Mouse (Mus musculus) kidney, postnatal 0 days (tissue): ENCODE results near the gene Actn4. TPM values are rescaled to one million over a fixed set of nuclear protein-coding genes. Genes with fewer than 3 reads are reported as not detected.

Experiments
- ATAC-seq: fragments of 200-750 bp; cut with Nextera tagmentation; replicated peaks from 2 replicates; pipeline ENCODE4 v1.8.0; 2017; ENCODE audit warnings: low read depth, moderate number of reproducible peaks, moderate TSS enrichment, moderate library complexity; ENCODE audit not compliant: low FRiP score
- DNase-seq: peaks from one replicate; pipeline ENCODE4 v3.0.0-alpha.2; 2016; ENCODE audit warnings: low spot score
- H3K27ac ChIP-seq: fragments of 300-500 bp; sonication (generic); 2 replicates; pipeline ENCODE4 v1.5.1; 2014; ENCODE audit warnings: mild to moderate bottlenecking
- H3K27me3 ChIP-seq: fragments of 300-500 bp; sonication (generic); 2 replicates; pipeline ENCODE4 v1.6.1; 2014; ENCODE audit warnings: low read length, mixed read lengths; ENCODE audit not compliant: insufficient read depth
- H3K36me3 ChIP-seq: fragments of 300-500 bp; sonication (generic); 2 replicates; pipeline ENCODE4 v1.6.1; 2014; ENCODE audit warnings: low read length, mixed read lengths; ENCODE audit not compliant: insufficient read depth
- H3K4me1 ChIP-seq: fragments of 300-500 bp; sonication (generic); replicated peaks from 2 replicates; pipeline ENCODE4 v1.6.1; 2014; ENCODE audit warnings: antibody characterized with exemption, low read length, mixed read lengths; ENCODE audit not compliant: insufficient read depth
- H3K4me2 ChIP-seq: fragments of 300-500 bp; sonication (generic); 2 replicates; pipeline ENCODE4 v1.6.1; 2014; ENCODE audit warnings: mild to moderate bottlenecking, low read length, moderate library complexity, mixed read lengths
- H3K4me3 ChIP-seq: fragments of 300-500 bp; sonication (generic); replicated peaks from 2 replicates; pipeline ENCODE4 v1.5.1; 2014; ENCODE audit warnings: low read depth, low read length
- H3K9ac ChIP-seq: fragments of 300-500 bp; sonication (generic); 2 replicates; pipeline ENCODE4 v1.6.1; 2014; ENCODE audit warnings: low read depth, low read length
- H3K9me3 ChIP-seq: fragments of 300-500 bp; sonication (generic); replicated peaks from 2 replicates; pipeline ENCODE4 v1.6.1; 2016; ENCODE audit warnings: low read length, inconsistent platforms, mixed read lengths
- CTCF ChIP-seq: IDR thresholded peaks from 2 replicates; pipeline ENCODE4 v1.5.1; 2016; ENCODE audit warnings: antibody characterized with exemption, low read depth, mild to moderate bottlenecking, moderate library complexity
- WGBS: fragments of 180-500 bp; shearing (Covaris S2); extraction: QIAGEN DNeasy Blood & Tissue Kit; methylation state at CpG from one replicate; pipeline ENCODE4 v1.1.7; 2014; 5-methylcytosine and 5-hydroxymethylcytosine counted together
- polyA plus RNA-seq: library from polyadenylated mRNA; unstranded; fragments of >200 nt; fragmentation: Nextera tagmentation; extraction: Ambion mirVana; gene quantifications from 2 replicates; pipeline ENCODE4 v1.2.1, GENCODE M21; 2015

Gene Actn4
- polyA plus RNA-seq, 1 experiment from 2014 or later: 255 TPM

DNA sequence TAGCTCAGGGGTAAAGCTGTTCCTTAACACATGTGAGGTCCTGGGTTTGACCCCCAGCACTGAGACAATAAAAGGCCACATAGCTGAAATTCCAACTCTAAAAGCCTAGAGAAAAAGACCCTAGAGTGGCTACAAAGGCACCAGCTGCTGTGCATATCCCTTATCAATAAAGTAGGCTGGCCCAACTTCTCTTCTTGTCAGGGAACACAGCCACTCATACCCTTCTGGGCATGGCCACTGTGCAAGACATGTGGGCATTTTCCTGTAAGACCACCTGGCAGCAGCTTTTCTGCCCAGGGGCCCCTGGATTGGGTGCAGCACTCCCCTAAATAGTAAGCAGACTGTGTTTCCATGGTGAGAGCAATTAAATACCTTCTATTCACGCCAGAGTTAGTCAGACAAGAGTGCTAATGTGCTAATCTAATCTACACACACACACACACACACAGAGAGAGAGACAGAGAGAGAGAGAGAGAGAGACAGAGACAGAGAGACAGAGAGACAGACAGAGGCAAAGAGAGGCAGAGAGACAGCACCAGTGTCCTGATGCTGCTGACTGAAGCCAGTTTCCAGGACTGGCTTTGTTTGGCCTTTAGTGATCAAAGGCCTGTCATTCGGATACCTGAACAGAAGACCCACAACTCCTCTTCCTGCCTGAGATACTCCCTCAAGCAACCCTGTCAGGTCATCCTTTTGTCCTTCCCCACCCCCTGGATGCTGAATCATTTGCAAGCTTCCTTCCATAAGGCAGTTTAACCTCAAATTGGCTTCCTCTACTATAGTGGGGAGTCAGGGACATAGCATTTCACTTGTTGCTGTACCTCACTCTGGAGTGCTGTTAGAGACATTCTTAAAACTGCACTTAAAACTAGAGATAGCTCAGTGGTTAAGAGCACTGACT lies 8.4 kb downstream of the Actn4 start:
- 9% methylated on average over 2 of the region's 2 CpGs for WGBS

DNA sequence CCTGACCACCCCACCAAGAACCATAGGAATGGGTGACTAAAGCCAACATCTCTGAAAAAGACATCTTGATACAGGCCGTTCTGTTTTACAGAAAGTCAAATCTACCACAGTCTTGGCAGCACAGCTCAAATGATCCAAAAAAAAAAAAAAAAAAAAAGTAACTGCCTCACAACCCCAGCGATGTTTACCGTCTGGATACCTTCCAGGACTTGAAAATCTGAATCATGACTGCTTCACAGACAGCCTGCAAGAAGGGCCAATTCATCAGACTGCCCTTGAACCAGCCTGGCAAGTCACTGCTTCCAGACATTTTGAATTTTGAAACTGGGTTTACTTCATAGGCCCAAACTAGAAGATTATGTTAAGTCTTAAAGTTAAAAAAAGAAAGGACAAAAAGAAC lies 9.4 kb downstream of the Actn4 start:
- H3K9ac ChIP-seq: 0 out of 2 replicates have a peak overlapping the region, but pooled peaks have one; percentile 35
- H3K36me3 ChIP-seq: 0 out of 2 replicates have a peak, but pooled peaks cover 2% of the 10 kb centered on the region
- H3K27me3 ChIP-seq: no peaks in the 10 kb centered on the region
- no peak overlapping the region for H3K4me2 ChIP-seq
- H3K9me3 ChIP-seq: no peaks in the 10 kb centered on the region
- WGBS: 10% methylated on average over 3 of the region's 3 CpGs
- no peak for TF ChIP-seq CTCF
- DNase-seq (peak; percentile 55), ATAC-seq (no peak)
- H3K4me3 ChIP-seq: no peak overlapping the region
- H3K4me1 ChIP-seq: peaks cover 73% of the 10 kb centered on the region
- peak overlapping the region; percentile 77 for H3K27ac ChIP-seq

More for the DNA sequence above, 8.4 kb downstream of the Actn4 start:
- H3K27me3 ChIP-seq: no peaks in the 10 kb centered on the region
- H3K36me3 ChIP-seq: 0 out of 2 replicates have a peak, but pooled peaks cover 2% of the 10 kb centered on the region
- H3K4me2 ChIP-seq: no peak overlapping the region
- DNase-seq: peak; percentile 60
- H3K4me3 ChIP-seq: no peak overlapping the region
- TF ChIP-seq CTCF: no peak
- no peaks in the 10 kb centered on the region for H3K9me3 ChIP-seq
- H3K4me1 ChIP-seq: peaks cover 74% of the 10 kb centered on the region
- H3K27ac ChIP-seq: peak overlapping the region; percentile 77
- ATAC-seq: no peak; the same call in 1 of the 2 replicates
- no peak overlapping the region for H3K9ac ChIP-seq

DNA sequence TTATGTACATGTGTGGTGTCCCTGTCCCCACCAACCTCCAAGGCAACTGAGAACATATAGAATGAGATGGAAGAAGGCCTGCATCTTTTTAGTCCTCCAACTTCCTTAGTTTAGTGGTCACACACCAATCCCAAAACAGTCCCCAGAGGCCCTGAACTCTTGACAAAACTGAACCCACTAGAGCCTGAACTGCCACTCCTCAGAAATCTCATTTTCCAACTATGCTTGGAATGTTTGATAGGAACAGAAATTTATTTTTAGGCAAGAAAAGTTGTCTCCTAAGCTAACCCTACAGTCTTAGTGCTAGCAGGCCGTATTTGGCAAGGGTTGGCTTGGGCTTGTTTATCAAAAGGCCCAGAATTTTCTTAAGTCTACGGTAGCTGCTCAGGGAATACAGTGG lies 10.4 kb downstream of the Actn4 start:
- Histone ChIP-seq H3K4me3 (no peak overlapping the region), H3K9me3 (no peaks in the 10 kb centered on the region), H3K9ac (no peak overlapping the region), H3K27me3 (no peaks in the 10 kb centered on the region), H3K4me2 (no peak overlapping the region), H3K36me3 (0 out of 2 replicates have a peak, but pooled peaks cover 2% of the 10 kb centered on the region), H3K4me1 (peaks cover 77% of the 10 kb centered on the region), H3K27ac (peak overlapping the region; percentile 77)
- TF ChIP-seq CTCF: no peak
- peak; percentile 63 for DNase-seq
- 60% methylated on average over 2 of the region's 2 CpGs for WGBS
- no peak for ATAC-seq

DNA sequence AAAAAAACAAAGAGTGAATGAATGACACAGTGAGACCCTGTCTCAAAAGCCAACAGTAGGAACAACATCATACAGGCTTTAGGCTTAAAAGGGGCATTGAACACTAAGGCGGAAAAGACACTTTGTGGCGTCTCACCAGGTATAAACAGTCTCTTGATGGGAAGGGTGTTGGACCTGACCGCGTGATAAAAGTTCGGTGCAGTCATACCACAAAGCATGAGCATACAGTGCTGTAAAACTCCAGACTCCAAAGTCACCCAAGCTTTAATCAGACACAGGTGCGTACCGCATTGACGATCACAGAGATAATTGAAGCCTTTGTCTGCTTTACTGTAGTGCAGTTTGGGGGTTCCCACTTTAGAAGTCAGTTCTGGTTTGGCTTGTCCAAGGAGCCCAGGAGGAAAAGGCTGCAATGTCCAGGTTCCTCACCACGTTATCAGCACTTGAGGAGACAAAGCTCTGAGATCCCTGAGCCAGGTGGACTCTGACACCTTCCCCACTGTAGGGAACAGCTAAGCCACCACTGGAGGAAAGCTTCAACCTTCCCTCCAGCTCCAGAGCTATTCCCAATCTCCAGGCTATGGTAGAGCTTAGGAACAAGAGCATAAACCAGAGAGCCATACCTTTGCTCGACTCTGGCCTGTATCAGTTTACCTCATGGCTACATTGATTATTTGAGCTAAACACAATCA lies 11.6 kb downstream of the Actn4 start:
- H3K9ac ChIP-seq: no peak overlapping the region
- TF ChIP-seq CTCF: no peak

DNA sequence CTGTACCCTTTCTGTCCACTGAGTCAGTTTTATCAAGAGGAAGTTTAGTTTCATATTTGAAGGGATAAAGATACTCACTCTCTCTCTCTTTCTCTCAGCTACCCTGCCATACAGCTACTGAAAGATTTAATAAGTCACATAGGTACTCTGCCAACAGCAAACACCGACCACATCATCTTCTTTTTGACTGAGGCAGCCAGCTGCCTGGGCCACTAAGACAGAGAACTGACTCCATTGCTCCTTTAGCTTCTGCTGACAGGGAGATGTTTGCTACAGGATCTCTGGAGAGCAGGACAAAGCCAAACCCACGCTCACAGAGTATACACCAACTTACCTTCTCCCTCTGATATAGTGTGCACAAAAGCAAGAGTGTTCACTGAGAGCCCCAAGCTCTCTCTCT lies 12.8 kb downstream of the Actn4 start:
- 0 out of 2 replicates have a peak, but pooled peaks cover 2% of the 10 kb centered on the region for H3K36me3 ChIP-seq
- DNase-seq: no peak
- no peaks in the 10 kb centered on the region for H3K9me3 ChIP-seq
- H3K27me3 ChIP-seq: no peaks in the 10 kb centered on the region
- no peak overlapping the region for H3K4me3 ChIP-seq
- TF ChIP-seq CTCF: no peak
- peaks cover 84% of the 10 kb centered on the region for H3K4me1 ChIP-seq
- 57% methylated on average over 2 of the region's 2 CpGs for WGBS
- H3K4me2 ChIP-seq: no peak overlapping the region
- peak overlapping the region; percentile 38; the same call in 1 of the 2 replicates for H3K27ac ChIP-seq
- ATAC-seq: no peak
- H3K9ac ChIP-seq: no peak overlapping the region

More for the DNA sequence above, 11.6 kb downstream of the Actn4 start:
- WGBS: 79% methylated on average over 10 of the region's 10 CpGs
- no peak overlapping the region for H3K4me3 ChIP-seq
- H3K4me1 ChIP-seq: peaks cover 81% of the 10 kb centered on the region
- no peak overlapping the region for H3K4me2 ChIP-seq
- H3K27me3 ChIP-seq: no peaks in the 10 kb centered on the region
- ATAC-seq: no peak
- 0 out of 2 replicates have a peak, but pooled peaks cover 2% of the 10 kb centered on the region for H3K36me3 ChIP-seq
- no peaks in the 10 kb centered on the region for H3K9me3 ChIP-seq
- no peak overlapping the region for H3K27ac ChIP-seq
- no peak for DNase-seq

DNA sequence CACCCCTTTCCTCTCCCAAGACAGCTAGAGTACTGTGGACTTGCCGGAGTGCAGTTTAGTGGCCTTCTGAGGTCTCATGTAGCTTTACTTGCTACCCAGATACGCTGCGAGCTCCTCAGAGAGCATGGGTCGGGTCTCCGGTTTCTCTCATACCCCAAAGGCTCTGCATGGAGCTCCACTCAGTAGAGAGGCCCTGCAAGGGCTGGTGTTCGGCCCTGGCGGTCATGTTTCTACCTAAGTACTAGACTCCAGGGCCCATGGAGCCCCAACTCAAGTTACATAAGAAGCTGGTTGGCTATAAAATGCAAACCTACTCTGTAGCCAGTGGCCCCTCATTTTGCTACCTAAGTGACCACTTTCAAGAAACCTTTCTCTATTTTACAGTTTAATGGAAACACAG lies 13.4 kb downstream of the Actn4 start:
- WGBS: 60% methylated on average over 7 of the region's 7 CpGs
- H3K4me2 ChIP-seq: no peak overlapping the region
- no peak for TF ChIP-seq CTCF

More for the DNA sequence above, 13.4 kb downstream of the Actn4 start:
- Histone ChIP-seq H3K27me3 (no peaks in the 10 kb centered on the region), H3K4me1 (peaks cover 83% of the 10 kb centered on the region), H3K9ac (no peak overlapping the region), H3K9me3 (no peaks in the 10 kb centered on the region), H3K27ac (peak overlapping the region; percentile 92; the same call in 1 of the 2 replicates), H3K36me3 (0 out of 2 replicates have a peak, but pooled peaks cover 2% of the 10 kb centered on the region), H3K4me3 (no peak overlapping the region)
- DNase-seq (no peak), ATAC-seq (no peak)
